In genomic region chr12:67094414-67094813, GRCm38 (mm10) we compare ENCODE assay signal across 25 mouse cellular contexts.
"Had no signal": no experiment of that assay in that cellular context is flagged by ENCODE, and none has a peak within 500 bp of the region (broad histone marks: within the 10 kb centered on the region; RNA-seq: fewer than 3 reads in every experiment).

No protein-coding gene starts in this region.

- H3K4me3 ChIP-seq: embryonic facial prominence, embryonic 10.5 days; embryonic facial prominence, embryonic 12.5 days; embryonic facial prominence, embryonic 13.5 days; embryonic facial prominence, embryonic 15.5 days; erythroblast, embryonic 14.5 days; forebrain, embryonic 10.5 days; forebrain, embryonic 12.5 days; forebrain, embryonic 13.5 days; forebrain, embryonic 15.5 days; gastrocnemius, adult 2 months; heart, adult 2 months; heart, embryonic 10.5 days had no signal

- H3K4me1 ChIP-seq: embryonic facial prominence, embryonic 10.5 days; embryonic facial prominence, embryonic 12.5 days; embryonic facial prominence, embryonic 13.5 days; embryonic facial prominence, embryonic 15.5 days; forebrain, embryonic 10.5 days; forebrain, embryonic 12.5 days; forebrain, embryonic 13.5 days; heart, embryonic 10.5 days had no signal

- H3K9ac ChIP-seq: embryonic facial prominence, embryonic 12.5 days; embryonic facial prominence, embryonic 13.5 days; embryonic facial prominence, embryonic 15.5 days; forebrain, embryonic 12.5 days; forebrain, embryonic 13.5 days; forebrain, embryonic 15.5 days; forebrain, postnatal 0 days had no signal

- DNase-seq: cerebellum, adult 9-11 months; cerebellum, postnatal 10 days; cerebellum, postnatal 14 days; cerebellum, postnatal 25 days; cerebellum, postnatal 36 days; embryo, embryonic 11 days; forebrain, postnatal 0 days; gastrocnemius, adult 2 months; gastrocnemius, postnatal 10 days; gastrocnemius, postnatal 14 days; gastrocnemius, postnatal 25 days; gastrocnemius, postnatal 36 days; heart, adult 11 months; heart, adult 18-20 months; heart, adult 2 months had no signal

- H3K9me3 ChIP-seq: embryonic facial prominence, embryonic 10.5 days; embryonic facial prominence, embryonic 12.5 days; embryonic facial prominence, embryonic 13.5 days; embryonic facial prominence, embryonic 15.5 days; forebrain, embryonic 10.5 days; forebrain, embryonic 12.5 days; forebrain, embryonic 13.5 days; forebrain, embryonic 15.5 days; heart, embryonic 10.5 days had no signal

- H3K27me3 ChIP-seq: embryonic facial prominence, embryonic 12.5 days; embryonic facial prominence, embryonic 13.5 days; embryonic facial prominence, embryonic 15.5 days; forebrain, embryonic 12.5 days; forebrain, embryonic 13.5 days; forebrain, embryonic 15.5 days had no signal

- H3K27ac ChIP-seq: embryonic facial prominence, embryonic 10.5 days; embryonic facial prominence, embryonic 12.5 days; embryonic facial prominence, embryonic 13.5 days; embryonic facial prominence, embryonic 15.5 days; forebrain, embryonic 10.5 days; forebrain, embryonic 12.5 days; forebrain, embryonic 13.5 days; forebrain, embryonic 15.5 days; gastrocnemius, adult 2 months; heart, adult 2 months; heart, embryonic 10.5 days had no signal

- H3K36me3 ChIP-seq: embryonic facial prominence, embryonic 10.5 days; embryonic facial prominence, embryonic 12.5 days; embryonic facial prominence, embryonic 13.5 days; embryonic facial prominence, embryonic 15.5 days; forebrain, embryonic 10.5 days; forebrain, embryonic 12.5 days; forebrain, embryonic 15.5 days; heart, embryonic 10.5 days had no signal
